Mouse (Mus musculus): ENCODE data around the gene Slc45a3. TPM values are rescaled to one million over a fixed set of nuclear protein-coding genes. Genes with fewer than 3 reads are reported as not detected.

Slc45a3 gene
- polyA plus RNA-seq, 1 experiment from 2014 or later = 0.93 TPM

- no peak overlapping the region for H3K27ac ChIP-seq (ENCODE audit: low read depth, low read length)
- no peak overlapping the region for H3K4me2 ChIP-seq
- no peak overlapping the region for H3K9ac ChIP-seq (ENCODE audit: low read depth, low read length)
- H3K4me3 ChIP-seq (ENCODE audit: low read depth, low read length) = no peak overlapping the region
- H3K4me1 ChIP-seq (ENCODE audit: control insufficient read depth, insufficient read depth, low read length) = 0 out of 2 replicates have a peak, but pooled peaks cover 5% of the 10 kb centered on the region
- no peak for ATAC-seq (replicated peaks; ENCODE audit: insufficient number of reproducible peaks, low FRiP score, low TSS enrichment)
- no peaks in the 10 kb centered on the region for H3K36me3 ChIP-seq (ENCODE audit: control insufficient read depth, insufficient read depth, low read length)
- peaks cover 32% of the 10 kb centered on the region for H3K27me3 ChIP-seq (ENCODE audit: control insufficient read depth, insufficient read depth, low read length)
- no peaks in the 10 kb centered on the region for H3K9me3 ChIP-seq (replicated peaks; ENCODE audit: control insufficient read depth, low read length)
- WGBS (ENCODE audit: insufficient replicate concordance) = 67% methylated on average over 5 of the region's 5 CpGs
Measured at GRCm38 (mm10) chr1:131957416-131957815, 5.4 kb upstream of the Slc45a3 start.

GRCm38 (mm10) chr1:131961004-131961403 is 1.8 kb upstream of the Slc45a3 start:
- Histone ChIP-seq H3K27me3 (ENCODE audit: control insufficient read depth, insufficient read depth, low read length) (peaks cover 66% of the 10 kb centered on the region), H3K4me2 (no peak overlapping the region), H3K4me3 (ENCODE audit: low read depth, low read length) (no peak overlapping the region), H3K9me3 (replicated peaks; ENCODE audit: control insufficient read depth, low read length) (no peaks in the 10 kb centered on the region), H3K36me3 (ENCODE audit: control insufficient read depth, insufficient read depth, low read length) (no peaks in the 10 kb centered on the region), H3K27ac (ENCODE audit: low read depth, low read length) (no peak overlapping the region), H3K4me1 (ENCODE audit: control insufficient read depth, insufficient read depth, low read length) (peaks cover 5% of the 10 kb centered on the region), H3K9ac (ENCODE audit: low read depth, low read length) (no peak overlapping the region)
- WGBS (ENCODE audit: insufficient replicate concordance) = 52% methylated on average over 2 of the region's 2 CpGs
- ATAC-seq (replicated peaks; ENCODE audit: insufficient number of reproducible peaks, low FRiP score, low TSS enrichment) = no peak

GRCm38 (mm10) chr1:131963085-131963951 is 551 bp downstream of the Slc45a3 start:
- Histone ChIP-seq H3K4me3 (ENCODE audit: low read depth, low read length) (peak overlapping the region; percentile 68), H3K4me2 (peak overlapping the region; percentile 98), H3K27me3 (ENCODE audit: control insufficient read depth, insufficient read depth, low read length) (peaks cover 76% of the 10 kb centered on the region), H3K4me1 (ENCODE audit: control insufficient read depth, insufficient read depth, low read length) (peaks cover 5% of the 10 kb centered on the region), H3K36me3 (ENCODE audit: control insufficient read depth, insufficient read depth, low read length) (no peaks in the 10 kb centered on the region), H3K27ac (ENCODE audit: low read depth, low read length) (no peak overlapping the region), H3K9me3 (replicated peaks; ENCODE audit: control insufficient read depth, low read length) (no peaks in the 10 kb centered on the region), H3K9ac (ENCODE audit: low read depth, low read length) (peak overlapping the region; percentile 18)
- peak; percentile 52 for ATAC-seq (replicated peaks; ENCODE audit: insufficient number of reproducible peaks, low FRiP score, low TSS enrichment)
- WGBS (ENCODE audit: insufficient replicate concordance) = under 1% methylated on average over 67 of the region's 76 CpGs

- no peak overlapping the region for H3K9ac ChIP-seq (ENCODE audit: low read depth, low read length)
- H3K36me3 ChIP-seq (ENCODE audit: control insufficient read depth, insufficient read depth, low read length) = no peaks in the 10 kb centered on the region
- H3K4me3 ChIP-seq (ENCODE audit: low read depth, low read length) = peak overlapping the region; percentile 68
- no peak for ATAC-seq (replicated peaks; ENCODE audit: insufficient number of reproducible peaks, low FRiP score, low TSS enrichment)
- peaks cover 79% of the 10 kb centered on the region for H3K27me3 ChIP-seq (ENCODE audit: control insufficient read depth, insufficient read depth, low read length)
- 20% methylated on average over 5 of the region's 5 CpGs for WGBS (ENCODE audit: insufficient replicate concordance)
- H3K27ac ChIP-seq (ENCODE audit: low read depth, low read length) = no peak overlapping the region
- H3K4me1 ChIP-seq (ENCODE audit: control insufficient read depth, insufficient read depth, low read length) = peaks cover 7% of the 10 kb centered on the region
- no peaks in the 10 kb centered on the region for H3K9me3 ChIP-seq (replicated peaks; ENCODE audit: control insufficient read depth, low read length)
- H3K4me2 ChIP-seq = peak overlapping the region; percentile 98
Measured at GRCm38 (mm10) chr1:131964100-131964499, 1.3 kb downstream of the Slc45a3 start.

- peaks cover 7% of the 10 kb centered on the region for H3K4me1 ChIP-seq (ENCODE audit: control insufficient read depth, insufficient read depth, low read length)
- no peak overlapping the region for H3K4me3 ChIP-seq (ENCODE audit: low read depth, low read length)
- peaks cover 80% of the 10 kb centered on the region for H3K27me3 ChIP-seq (ENCODE audit: control insufficient read depth, insufficient read depth, low read length)
- 69% methylated on average over 7 of the region's 7 CpGs for WGBS (ENCODE audit: insufficient replicate concordance)
- no peaks in the 10 kb centered on the region for H3K9me3 ChIP-seq (replicated peaks; ENCODE audit: control insufficient read depth, low read length)
- no peak overlapping the region for H3K9ac ChIP-seq (ENCODE audit: low read depth, low read length)
- H3K36me3 ChIP-seq (ENCODE audit: control insufficient read depth, insufficient read depth, low read length) = no peaks in the 10 kb centered on the region
- ATAC-seq (replicated peaks; ENCODE audit: insufficient number of reproducible peaks, low FRiP score, low TSS enrichment) = no peak
- H3K27ac ChIP-seq (ENCODE audit: low read depth, low read length) = no peak overlapping the region
- no peak overlapping the region for H3K4me2 ChIP-seq
Measured at GRCm38 (mm10) chr1:131964580-131964979, 1.8 kb downstream of the Slc45a3 start.

- H3K4me3 ChIP-seq (ENCODE audit: low read depth, low read length) = no peak overlapping the region
Measured at GRCm38 (mm10) chr1:131965818-131966217, 3.1 kb downstream of the Slc45a3 start.

GRCm38 (mm10) chr1:131967336-131967735 is 4.6 kb downstream of the Slc45a3 start:
- no peak for ATAC-seq (replicated peaks; ENCODE audit: insufficient number of reproducible peaks, low FRiP score, low TSS enrichment)
- Histone ChIP-seq H3K9me3 (replicated peaks; ENCODE audit: control insufficient read depth, low read length) (no peaks in the 10 kb centered on the region), H3K9ac (ENCODE audit: low read depth, low read length) (no peak overlapping the region), H3K4me1 (ENCODE audit: control insufficient read depth, insufficient read depth, low read length) (peaks cover 24% of the 10 kb centered on the region), H3K27ac (ENCODE audit: low read depth, low read length) (no peak overlapping the region), H3K4me2 (no peak overlapping the region), H3K27me3 (ENCODE audit: control insufficient read depth, insufficient read depth, low read length) (peaks cover 57% of the 10 kb centered on the region), H3K36me3 (ENCODE audit: control insufficient read depth, insufficient read depth, low read length) (no peaks in the 10 kb centered on the region), H3K4me3 (ENCODE audit: low read depth, low read length) (no peak overlapping the region)
- WGBS (ENCODE audit: insufficient replicate concordance) = 66% methylated on average over 7 of the region's 7 CpGs

More at GRCm38 (mm10) chr1:131965818-131966217, 3.1 kb downstream of the Slc45a3 start:
- Histone ChIP-seq H3K9ac (ENCODE audit: low read depth, low read length) (no peak overlapping the region), H3K4me2 (no peak overlapping the region), H3K36me3 (ENCODE audit: control insufficient read depth, insufficient read depth, low read length) (no peaks in the 10 kb centered on the region), H3K4me1 (ENCODE audit: control insufficient read depth, insufficient read depth, low read length) (peaks cover 11% of the 10 kb centered on the region), H3K9me3 (replicated peaks; ENCODE audit: control insufficient read depth, low read length) (no peaks in the 10 kb centered on the region), H3K27me3 (ENCODE audit: control insufficient read depth, insufficient read depth, low read length) (peaks cover 72% of the 10 kb centered on the region), H3K27ac (ENCODE audit: low read depth, low read length) (no peak overlapping the region)
- 39% methylated on average over 5 of the region's 5 CpGs for WGBS (ENCODE audit: insufficient replicate concordance)
- no peak for ATAC-seq (replicated peaks; ENCODE audit: insufficient number of reproducible peaks, low FRiP score, low TSS enrichment)

- 34% methylated on average over 3 of the region's 3 CpGs for WGBS (ENCODE audit: insufficient replicate concordance)
- no peak for ATAC-seq (replicated peaks; ENCODE audit: insufficient number of reproducible peaks, low FRiP score, low TSS enrichment)
- no peak overlapping the region for H3K27ac ChIP-seq (ENCODE audit: low read depth, low read length)
- H3K27me3 ChIP-seq (ENCODE audit: control insufficient read depth, insufficient read depth, low read length) = peaks cover 45% of the 10 kb centered on the region
- no peak overlapping the region for H3K4me3 ChIP-seq (ENCODE audit: low read depth, low read length)
- H3K36me3 ChIP-seq (ENCODE audit: control insufficient read depth, insufficient read depth, low read length) = no peaks in the 10 kb centered on the region
- H3K4me1 ChIP-seq (ENCODE audit: control insufficient read depth, insufficient read depth, low read length) = peaks cover 29% of the 10 kb centered on the region
- no peak overlapping the region for H3K9ac ChIP-seq (ENCODE audit: low read depth, low read length)
- H3K4me2 ChIP-seq = no peak overlapping the region
- no peaks in the 10 kb centered on the region for H3K9me3 ChIP-seq (replicated peaks; ENCODE audit: control insufficient read depth, low read length)
Measured at GRCm38 (mm10) chr1:131968556-131968955, 5.8 kb downstream of the Slc45a3 start.

- Histone ChIP-seq H3K4me2 (no peak overlapping the region), H3K4me3 (ENCODE audit: low read depth, low read length) (no peak overlapping the region), H3K4me1 (ENCODE audit: control insufficient read depth, insufficient read depth, low read length) (peaks cover 27% of the 10 kb centered on the region), H3K27ac (ENCODE audit: low read depth, low read length) (no peak overlapping the region), H3K36me3 (ENCODE audit: control insufficient read depth, insufficient read depth, low read length) (no peaks in the 10 kb centered on the region), H3K9me3 (replicated peaks; ENCODE audit: control insufficient read depth, low read length) (no peaks in the 10 kb centered on the region), H3K27me3 (ENCODE audit: control insufficient read depth, insufficient read depth, low read length) (peaks cover 41% of the 10 kb centered on the region), H3K9ac (ENCODE audit: low read depth, low read length) (no peak overlapping the region)
- ATAC-seq (replicated peaks; ENCODE audit: insufficient number of reproducible peaks, low FRiP score, low TSS enrichment) = no peak
- WGBS (ENCODE audit: insufficient replicate concordance) = 61% methylated on average over 6 of the region's 6 CpGs
Measured at GRCm38 (mm10) chr1:131968983-131969382, 6.2 kb downstream of the Slc45a3 start.
